Mouse (Mus musculus) 416B (cell line): ENCODE data around the gene Phf2.

Experiments
- DNase-seq: peaks from one replicate; pipeline ENCODE4 v3.0.0; 2011; ENCODE audit warnings: low read depth

Phf2 gene

DNA sequence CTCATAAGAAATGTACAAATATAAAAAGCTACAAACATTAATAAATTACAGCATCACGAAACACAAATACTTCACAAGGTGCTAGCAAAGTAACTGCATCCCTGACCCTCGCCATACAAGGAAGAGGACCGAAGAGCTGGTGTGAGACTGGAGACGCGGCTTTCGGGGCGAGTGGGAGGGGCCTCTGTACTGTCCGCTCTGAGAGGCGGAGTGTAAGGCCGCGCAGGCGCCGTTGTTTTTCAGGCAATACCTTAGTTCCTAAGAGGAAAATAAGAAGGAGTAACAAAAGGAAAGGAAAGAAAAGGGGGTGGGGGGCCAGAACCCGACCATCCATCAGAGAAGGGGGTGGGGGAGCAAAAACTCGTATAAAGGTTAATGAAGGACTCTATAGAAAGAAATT lies 68.7 kb downstream of the Phf2 start:
- no peak for DNase-seq

DNA sequence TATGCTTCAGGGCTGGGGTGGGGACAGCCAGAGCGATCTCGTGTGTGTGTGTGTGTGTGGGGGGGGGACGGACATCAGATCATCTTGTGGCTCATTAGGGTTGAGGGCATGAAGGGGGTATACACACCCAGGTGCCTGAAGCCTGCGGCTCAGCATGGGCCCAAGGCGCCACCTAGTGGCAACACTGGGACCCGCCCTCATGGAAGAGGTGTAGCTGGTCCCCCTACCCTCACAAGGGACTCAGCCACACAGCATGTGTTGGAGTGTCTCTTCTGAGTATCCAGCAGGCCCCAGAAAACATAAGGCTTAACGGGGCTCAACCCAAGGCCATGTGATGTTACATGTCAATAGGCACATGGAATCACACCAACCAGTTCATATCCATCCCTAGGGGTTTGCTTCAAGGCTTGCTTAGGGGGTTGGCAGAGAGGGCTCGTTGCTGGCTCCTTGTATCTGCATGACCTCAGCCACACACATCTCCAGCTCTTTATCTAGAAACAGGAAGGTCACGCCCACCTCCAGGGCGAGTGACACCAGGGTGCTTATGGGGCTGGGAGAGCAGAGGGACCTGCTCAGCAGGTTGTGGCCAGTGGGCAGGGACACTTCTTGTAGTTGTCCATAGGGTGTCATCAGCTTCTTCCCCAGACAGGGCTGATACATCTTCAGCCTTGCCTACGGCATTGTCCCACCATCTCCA lies 69.9 kb downstream of the Phf2 start:
- DNase-seq, result peak; percentile 27

DNA sequence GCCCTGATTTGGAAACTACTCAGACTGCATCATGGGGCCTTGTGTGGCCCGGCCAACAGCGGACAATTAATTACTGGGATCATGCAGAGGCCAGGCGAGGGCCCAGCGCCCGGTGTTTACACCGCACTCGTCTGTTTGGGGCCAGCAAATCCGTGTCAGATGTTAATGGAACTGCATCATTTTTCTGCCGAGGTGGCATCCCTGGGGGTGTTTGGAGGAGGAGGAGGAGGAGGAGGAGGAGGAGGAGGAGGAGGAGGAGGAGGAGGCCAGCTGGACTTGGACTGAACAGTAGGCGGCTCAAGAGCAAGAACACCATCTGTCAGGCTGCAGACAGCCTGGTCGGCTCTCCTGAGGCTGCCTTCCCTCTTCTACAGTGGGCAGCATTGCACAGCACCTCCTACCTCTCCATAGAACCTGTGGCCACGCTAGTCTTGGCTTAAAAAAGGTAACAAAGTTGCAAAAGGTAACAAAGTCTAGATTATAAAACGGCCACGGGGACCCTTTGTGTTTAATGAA lies 72.6 kb downstream of the Phf2 start:
- DNase-seq, result no peak

DNA sequence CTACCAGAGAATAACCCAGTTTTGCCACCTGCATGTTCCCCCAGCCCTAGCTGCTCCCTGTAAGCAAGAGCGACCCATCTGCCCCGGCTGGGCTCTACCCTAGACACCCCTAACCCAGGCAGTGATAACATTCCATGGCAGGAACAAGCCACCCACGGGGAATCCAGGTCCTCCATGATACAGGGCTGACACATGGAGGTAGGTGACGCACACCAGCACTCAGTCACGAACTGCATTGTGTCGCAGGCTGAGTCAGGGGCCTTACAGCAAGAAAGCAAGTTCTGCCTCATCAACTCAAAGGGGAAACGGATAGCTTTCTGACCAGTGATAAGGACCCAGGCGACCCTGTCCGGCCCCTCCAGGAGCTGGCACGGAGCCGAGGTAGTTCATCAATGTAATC lies 74.0 kb downstream of the Phf2 start:
- no peak for DNase-seq

DNA sequence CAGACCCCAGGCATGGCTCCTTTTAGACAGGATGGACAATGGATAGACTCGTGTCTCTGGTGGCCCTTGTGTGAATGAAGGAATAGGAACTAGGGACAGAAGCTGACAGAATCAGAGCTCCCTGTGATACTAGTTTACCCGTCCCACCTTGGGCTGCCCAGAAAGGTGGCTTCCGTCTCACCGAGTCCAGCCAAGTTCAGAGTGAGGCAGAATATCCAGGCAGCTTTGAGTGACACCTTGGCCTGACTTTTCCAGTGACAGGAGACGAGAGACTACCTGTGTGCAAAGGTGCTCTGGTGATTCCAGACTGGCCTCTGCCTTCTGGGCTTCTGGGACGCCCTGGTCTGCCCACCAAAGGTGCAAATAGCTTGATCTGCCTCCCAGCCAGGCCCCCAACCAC lies 75.2 kb downstream of the Phf2 start:
- DNase-seq, result no peak

DNA sequence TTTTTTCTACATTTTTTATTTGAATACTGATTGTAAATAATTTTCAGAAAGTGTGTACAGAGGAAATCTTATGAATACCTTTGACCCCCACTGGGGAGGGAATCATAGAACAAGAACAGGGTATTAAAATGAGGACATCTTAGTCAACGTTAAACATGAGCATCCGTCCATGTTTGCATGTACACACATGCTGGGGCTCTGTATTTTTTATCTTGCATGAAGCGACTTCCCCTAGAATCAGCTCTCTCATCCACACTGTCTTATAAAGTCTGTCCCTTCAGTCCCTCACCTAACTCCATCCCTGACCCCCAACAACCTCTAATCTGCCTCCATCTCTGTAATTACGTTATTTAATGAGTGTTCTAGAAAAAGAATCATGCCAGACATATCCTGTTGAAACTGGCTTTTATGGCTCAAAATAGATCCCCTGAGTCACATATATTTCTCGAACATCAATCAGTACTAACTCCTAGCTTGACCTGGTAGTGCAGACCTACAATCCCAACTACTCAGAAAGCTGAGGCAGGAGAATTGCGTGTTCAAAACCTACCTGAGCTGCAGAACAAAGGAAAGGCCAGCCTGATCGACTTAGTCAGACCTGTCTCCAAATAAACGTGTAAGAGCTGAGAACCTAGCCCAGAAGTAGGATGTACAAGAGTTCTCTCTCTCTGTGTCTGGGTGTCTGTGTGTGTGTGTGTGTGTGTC lies 86.2 kb downstream of the Phf2 start:
- DNase-seq, result no peak

DNA sequence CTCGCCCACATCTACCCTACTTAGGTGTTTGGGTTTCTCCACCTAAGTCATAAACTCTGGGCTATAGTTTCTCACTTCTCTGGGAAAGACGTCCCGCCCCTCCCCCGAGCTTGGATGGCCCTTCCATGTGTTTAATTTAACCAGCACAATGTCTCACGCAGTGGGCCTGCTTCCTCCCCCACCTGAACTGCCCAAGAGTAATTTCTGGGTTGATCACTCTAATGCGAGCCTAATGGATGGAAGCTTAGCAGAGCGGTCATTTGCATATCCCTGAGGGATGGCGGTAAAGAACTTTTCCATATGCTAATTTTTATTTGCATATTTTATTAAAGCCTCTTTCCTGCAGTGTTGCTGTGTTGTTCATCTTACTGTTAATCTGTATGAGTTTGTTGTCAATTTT lies 86.8 kb downstream of the Phf2 start:
- no peak for DNase-seq

DNA sequence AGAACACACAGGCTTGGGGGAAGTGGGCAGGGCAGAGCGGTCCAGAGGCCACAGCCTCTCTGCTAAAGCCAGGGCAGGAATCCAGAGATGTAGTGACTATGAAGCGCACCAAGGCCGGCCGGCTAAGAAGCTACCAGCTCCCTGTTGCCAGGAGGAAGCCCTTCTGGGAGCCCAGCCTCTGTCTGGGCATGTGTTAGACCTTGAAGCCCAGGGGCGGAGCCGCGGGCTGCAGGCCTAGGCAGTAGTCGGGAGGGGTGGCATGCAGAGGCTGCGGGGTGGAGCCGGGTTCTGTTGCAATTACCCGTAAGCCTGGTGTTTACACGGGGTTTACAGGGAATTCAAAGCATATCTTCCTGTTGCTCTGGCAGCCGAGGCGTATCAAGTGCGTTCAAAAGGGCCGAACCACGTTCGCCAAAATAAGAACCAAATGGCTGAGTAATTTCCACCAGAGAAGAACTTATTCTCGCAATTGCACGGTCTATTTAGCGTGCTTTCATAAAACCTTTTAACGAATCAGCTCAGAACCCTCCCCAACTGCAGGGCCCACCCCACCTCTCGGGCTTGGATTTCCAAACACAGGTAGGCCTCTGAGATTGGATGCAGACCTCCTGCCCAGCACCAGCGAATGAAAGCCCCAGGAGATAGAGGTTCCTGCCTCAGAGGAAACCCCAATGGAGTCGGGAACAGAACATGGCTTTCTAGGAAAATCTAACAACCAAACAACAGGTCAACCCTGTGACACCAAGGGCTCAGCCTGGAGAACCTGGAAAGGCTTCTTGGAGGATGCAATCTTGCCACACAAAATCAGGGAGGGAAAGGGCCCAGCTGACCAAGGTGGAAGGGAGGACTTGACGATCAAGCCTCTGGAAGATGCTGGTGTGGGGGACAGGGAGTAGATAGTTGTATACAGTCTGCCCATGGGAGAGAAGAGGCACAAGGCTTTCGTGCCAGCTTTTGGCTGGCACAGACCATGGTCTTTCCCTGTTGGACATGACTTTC lies 87.9 kb downstream of the Phf2 start:
- DNase-seq, result no peak

DNA sequence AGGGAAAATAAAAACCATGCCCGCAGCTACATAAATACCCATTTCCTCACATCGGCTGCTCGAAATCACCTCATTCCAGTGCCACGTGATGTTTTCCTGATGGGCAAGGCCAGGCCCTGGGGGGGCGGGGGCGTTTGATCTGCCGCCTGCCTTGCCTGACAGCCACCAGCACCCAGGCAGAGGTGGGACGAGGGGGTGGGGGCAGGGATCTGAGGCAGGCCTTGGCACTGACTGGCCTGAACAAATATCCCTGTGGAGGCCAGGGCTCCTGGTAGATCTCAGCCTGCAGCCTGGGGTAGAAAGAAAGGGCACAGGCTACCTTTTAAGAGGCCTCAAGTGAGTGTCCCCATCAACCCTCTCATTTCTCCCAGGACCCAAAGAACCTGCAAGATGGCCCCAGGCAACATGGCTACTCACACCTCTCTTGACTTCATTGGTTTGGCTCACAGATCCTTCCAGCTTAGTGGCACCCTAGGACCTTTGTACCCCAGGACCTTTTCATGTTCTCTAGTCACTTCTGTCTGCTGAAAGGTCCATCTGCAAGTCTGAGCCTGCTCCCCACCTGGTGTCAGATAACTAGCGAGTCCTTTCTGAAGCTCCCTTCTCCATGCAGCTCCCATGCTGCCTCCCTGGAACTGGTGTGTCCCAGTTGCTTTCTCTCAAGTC lies 90.4 kb downstream of the Phf2 start:
- DNase-seq, result no peak

DNA sequence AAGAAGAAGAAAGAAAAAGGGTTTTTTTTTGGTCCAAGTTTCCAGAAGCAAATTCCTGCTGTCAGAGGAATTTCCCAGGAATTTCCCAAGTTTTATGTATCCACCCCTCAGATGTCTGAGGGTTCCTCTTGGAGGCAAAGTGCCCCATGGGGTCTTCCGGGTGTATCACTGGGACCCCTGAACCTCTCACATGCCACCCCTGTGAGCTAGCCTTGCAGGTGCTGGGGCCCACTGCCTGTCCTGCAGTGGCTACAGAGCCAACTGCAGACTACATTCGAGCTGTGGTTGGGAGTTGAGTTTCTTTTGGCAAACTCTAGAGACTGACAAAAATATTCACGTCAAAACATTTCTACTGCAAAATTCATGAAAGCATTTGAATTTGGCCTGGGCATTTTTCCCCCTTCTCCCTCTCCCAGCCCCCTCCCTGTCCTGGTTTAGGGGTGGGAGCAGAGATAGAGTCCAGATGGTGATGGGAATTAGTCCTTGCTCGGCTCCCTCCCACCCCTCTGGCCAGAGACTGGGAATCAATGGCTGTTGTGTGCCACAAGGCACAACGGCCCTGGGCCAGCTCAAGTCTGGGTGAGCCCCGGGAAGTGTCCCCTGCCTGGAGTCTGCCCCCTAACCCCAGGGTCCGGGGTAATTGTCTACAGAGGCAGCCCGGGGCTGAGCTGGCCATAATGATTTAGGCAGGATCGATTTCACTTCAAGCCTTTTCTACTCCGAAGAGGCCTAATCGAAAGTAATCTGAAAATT lies 91.2 kb downstream of the Phf2 start:
- DNase-seq, result no peak

DNA sequence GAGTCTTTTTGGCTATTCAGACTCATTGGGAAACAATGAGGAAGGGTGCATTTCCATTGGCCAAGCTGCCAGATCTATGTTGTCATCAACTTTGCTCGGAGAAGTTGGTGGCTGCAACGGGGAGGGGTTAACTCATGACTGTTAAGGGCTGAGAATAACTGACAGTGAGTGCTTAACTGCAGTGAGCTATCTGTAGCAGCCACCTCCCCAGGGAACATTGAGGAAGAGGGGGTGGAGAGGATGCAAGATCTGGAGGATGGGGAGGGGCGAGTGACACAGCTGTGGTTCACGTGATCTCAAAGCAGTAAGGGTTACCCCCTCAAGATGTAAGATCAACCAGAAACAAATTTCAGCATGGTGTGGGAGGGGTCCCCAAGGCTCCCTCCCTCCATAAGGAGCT lies 92.8 kb downstream of the Phf2 start:
- DNase-seq, result peak; percentile 26

DNA sequence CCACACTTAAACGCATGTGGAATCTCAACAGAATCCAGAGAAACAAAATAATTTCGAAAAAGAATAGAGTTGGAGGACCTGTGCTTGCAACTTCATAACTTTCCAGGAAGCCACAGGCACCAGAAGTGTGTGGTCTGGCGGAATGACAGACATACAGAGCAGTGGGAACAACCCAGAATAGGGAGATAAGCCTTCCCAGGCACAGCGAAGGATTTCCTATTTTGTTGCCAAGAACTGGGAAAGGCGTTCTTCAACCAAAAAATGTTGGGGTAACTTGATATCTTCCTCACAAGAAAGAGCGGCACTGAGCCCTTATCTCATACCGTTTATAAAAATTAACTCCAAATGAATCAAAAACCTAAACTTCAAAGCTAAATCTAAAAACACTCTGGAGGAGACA lies 96.4 kb downstream of the Phf2 start:
- no peak for DNase-seq

DNA sequence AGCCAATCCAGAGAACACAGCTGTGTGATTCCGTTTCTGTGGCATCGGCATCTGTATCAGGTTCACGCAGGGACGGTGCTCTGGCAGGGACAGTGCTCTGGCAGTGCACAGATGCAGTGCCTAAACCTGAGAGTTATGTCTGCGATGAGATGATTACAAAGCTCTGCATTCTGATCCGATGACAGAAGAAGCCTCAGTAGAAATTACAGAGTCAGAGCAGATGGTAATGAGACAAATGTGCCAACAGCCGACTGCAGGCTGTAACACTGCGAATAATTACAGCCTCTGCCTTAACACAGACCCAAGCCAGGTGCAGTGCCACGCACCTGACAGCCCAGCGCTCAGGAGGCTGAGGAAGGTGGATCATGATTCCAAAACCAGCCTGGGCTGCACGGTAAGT lies 102.8 kb downstream of the Phf2 start:
- DNase-seq, result no peak

DNA sequence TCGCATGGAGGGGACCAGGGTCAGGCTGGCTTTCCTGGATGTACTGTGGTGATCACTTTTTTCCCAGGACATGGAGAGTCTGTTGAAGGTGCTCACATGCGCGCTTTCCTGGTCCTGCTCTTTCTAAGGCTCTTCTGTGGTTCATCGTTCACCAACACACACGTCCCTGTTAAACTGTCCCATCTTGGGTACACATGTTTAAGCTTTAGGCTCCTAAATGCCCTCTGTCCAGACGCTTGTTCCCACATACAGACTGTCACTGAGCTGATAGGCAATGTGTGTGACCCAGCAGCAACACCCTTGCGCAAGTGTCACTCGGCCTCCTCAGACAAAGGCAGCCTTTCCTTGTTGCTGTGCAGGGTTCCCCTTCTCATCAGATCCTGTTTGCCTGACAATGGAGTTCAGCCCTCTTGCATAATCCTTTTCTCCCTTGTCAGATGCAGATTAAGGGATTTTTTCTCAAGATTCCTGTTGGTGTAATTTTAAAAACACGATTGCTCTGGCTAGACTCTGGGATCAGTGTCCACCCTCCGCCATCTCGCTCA lies 107.1 kb downstream of the Phf2 start:
- DNase-seq, result peak; percentile 7

DNA sequence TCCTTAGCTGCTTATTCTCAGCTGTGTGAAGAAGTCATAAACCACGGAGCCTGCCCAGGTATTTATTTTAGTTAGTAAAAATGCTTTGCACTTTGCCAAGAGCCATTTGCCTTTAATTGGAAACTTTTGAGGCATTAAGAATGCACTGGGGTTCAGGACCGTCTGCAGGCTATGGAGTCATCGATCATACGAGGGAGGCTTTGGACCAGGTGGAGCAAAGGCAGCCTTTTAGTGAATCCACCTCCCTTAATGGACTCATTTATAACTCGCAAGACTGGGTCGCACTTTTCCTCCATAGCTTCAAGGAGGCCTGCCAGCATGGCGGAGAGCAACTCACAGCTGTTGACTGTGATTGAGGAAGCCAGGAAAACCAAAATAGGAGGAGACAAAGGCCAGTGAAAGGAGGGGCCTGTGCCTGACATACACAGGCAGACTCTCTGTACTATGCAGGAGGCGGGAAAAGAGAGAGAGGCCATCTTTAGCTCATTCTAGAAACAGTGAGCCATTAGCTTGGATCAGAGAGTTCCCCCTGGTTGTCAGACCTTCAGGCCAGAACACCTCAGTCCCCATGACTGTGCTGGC lies 110.0 kb downstream of the Phf2 start:
- no peak for DNase-seq

DNA sequence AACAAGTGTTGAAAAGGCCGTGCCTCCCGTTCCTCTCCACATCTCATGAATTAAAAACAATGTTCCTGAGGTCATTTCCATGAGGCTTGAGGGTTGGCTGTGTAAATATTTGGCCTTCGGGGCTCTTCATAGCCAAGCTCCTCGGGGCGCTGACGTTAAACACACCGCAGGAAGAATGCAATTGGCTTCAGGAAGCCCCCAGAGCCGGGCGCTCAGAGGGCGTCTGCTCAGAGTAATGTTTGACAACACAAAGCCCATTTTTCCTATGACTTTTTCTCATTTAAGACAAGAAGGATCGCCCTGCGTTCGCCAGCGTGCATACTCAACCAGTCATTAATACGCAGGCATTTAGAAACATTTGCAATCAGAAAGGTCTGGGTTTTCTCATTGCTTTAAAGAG lies 114.2 kb downstream of the Phf2 start:
- no peak for DNase-seq
